28 mouse cellular contexts compared by ENCODE assay signal in the genomic region with DNA sequence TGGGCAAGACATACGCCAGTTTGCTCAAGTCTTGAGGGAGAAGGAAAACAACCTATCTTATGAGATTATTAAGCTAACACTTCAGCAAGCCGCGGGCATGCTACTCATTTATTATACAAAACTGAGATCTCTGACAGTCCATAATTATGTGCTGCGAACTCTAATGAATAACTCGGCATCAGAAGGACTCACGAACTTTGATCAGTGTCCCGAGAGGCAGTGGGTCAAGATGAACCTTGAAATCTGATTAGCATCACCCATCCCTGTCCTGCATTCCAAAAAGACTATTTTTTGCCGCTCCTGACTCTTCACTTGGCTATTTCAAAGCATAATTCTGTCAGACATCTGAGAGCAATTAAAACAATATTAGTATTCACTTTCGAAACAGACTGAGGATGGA.
DNase-seq lines count a peak whose midpoint lies in the region; ATAC-seq and TF ChIP-seq lines count a peak whose summit lies in the region.
"Had no signal": no experiment of that assay in that cellular context is flagged by ENCODE, and none has a peak within 500 bp of the region (broad histone marks: within the 10 kb centered on the region; RNA-seq: fewer than 3 reads in every experiment).

No protein-coding gene starts in this region.

- no peaks in the 10 kb centered on the region; the same call in 1 of the 2 replicates for H3K4me1 ChIP-seq in kidney, embryonic 16.5 days (ENCODE audit: insufficient read depth, low read length)
- H3K4me1 ChIP-seq in lung, embryonic 14.5 days (ENCODE audit: insufficient read depth): no peaks in the 10 kb centered on the region
- H3K4me1 ChIP-seq: forebrain, embryonic 12.5 days; liver, embryonic 12.5 days had no signal

- H3K9ac ChIP-seq in kidney, embryonic 16.5 days (replicated peaks; ENCODE audit: low read length): no peak overlapping the region
- no peak overlapping the region for H3K9ac ChIP-seq in lung, embryonic 14.5 days
- H3K9ac ChIP-seq: forebrain, embryonic 12.5 days; hindbrain, embryonic 13.5 days; liver, embryonic 12.5 days; liver, postnatal 0 days had no signal

- 63% methylated on average over 9 of the region's 9 CpGs for WGBS in kidney, embryonic 16.5 days
- 51% methylated on average over 9 of the region's 9 CpGs for WGBS in lung, embryonic 14.5 days

- peak; percentile 40 for DNase-seq in kidney, adult 18-20 months
- no peak for DNase-seq in lung, embryonic 14.5 days
- DNase-seq in lung, postnatal 10 days: no peak
- peak; percentile 67 for DNase-seq in brain, embryonic 14.5 days (ENCODE audit: low read depth)
- peak; percentile 47 to 69 for DNase-seq in kidney, postnatal 36 days
- DNase-seq: adrenal gland, postnatal 25 days; cerebellum, adult 18-20 months; cerebellum, postnatal 10 days; gastrocnemius, postnatal 25 days; heart, adult 18-20 months; heart, postnatal 4 days; layer of hippocampus, postnatal 36 days; left cerebral cortex, postnatal 4 days; liver, postnatal 0 days; right cerebral cortex, adult 18-20 months; spleen, adult 18-20 months; thymus, postnatal 14 days had no signal

- no peaks in the 10 kb centered on the region for H3K36me3 ChIP-seq in kidney, embryonic 16.5 days (ENCODE audit: insufficient read depth, low read length)
- H3K36me3 ChIP-seq in lung, embryonic 14.5 days (ENCODE audit: insufficient read depth): no peaks in the 10 kb centered on the region
- H3K36me3 ChIP-seq: forebrain, embryonic 12.5 days; hindbrain, embryonic 13.5 days; liver, embryonic 12.5 days had no signal

- H3K4me2 ChIP-seq in kidney, embryonic 16.5 days (replicated peaks; ENCODE audit: low read depth, low read length): no peak overlapping the region
- 0 out of 2 replicates have a peak overlapping the region, but pooled peaks have one; percentile 5 for H3K4me2 ChIP-seq in lung, embryonic 14.5 days
- H3K4me2 ChIP-seq: forebrain, embryonic 12.5 days; heart, embryonic 11.5 days; hindbrain, embryonic 13.5 days; liver, embryonic 12.5 days had no signal

- no peak overlapping the region for H3K4me3 ChIP-seq in kidney, embryonic 16.5 days (ENCODE audit: low read length)
- H3K4me3 ChIP-seq in lung, embryonic 14.5 days (ENCODE audit: low read depth, low read length): no peak overlapping the region
- H3K4me3 ChIP-seq: erythroblast, embryonic 14.5 days; forebrain, embryonic 12.5 days; hindbrain, embryonic 13.5 days; liver, embryonic 12.5 days had no signal

- no peak overlapping the region for H3K27ac ChIP-seq in kidney, embryonic 16.5 days (ENCODE audit: low read length)
- H3K27ac ChIP-seq in lung, embryonic 14.5 days (ENCODE audit: low read depth): no peak overlapping the region
- H3K27ac ChIP-seq: forebrain, embryonic 12.5 days; hindbrain, embryonic 13.5 days; liver, embryonic 12.5 days; macrophage had no signal

- no peak for ATAC-seq in kidney, embryonic 16.5 days (ENCODE audit: low FRiP score, low TSS enrichment)
- ATAC-seq in lung, embryonic 14.5 days (ENCODE audit: insufficient read depth): no peak
- ATAC-seq in megakaryocyte-erythroid progenitor cell, adult 5-6 weeks (replicated peaks; ENCODE audit: low FRiP score, low TSS enrichment, poor library complexity, severe bottlenecking): no peak
- ATAC-seq: CD4-positive, CD25-positive, alpha-beta regulatory T cell, adult 4 months; intestine, embryonic 16.5 days; liver, embryonic 12.5 days; liver, postnatal 0 days; lung, postnatal 0 days had no signal

- TF ChIP-seq POLR2A in brain, embryonic 14.5 days (IDR thresholded peaks at IDR 0.05; ENCODE audit: borderline replicate concordance, extremely low read depth, insufficient read depth, insufficient read length, poor library complexity, severe bottlenecking): no peak

- H3K9me3 ChIP-seq in kidney, embryonic 16.5 days (ENCODE audit: low read length): no peaks in the 10 kb centered on the region
- no peaks in the 10 kb centered on the region for H3K9me3 ChIP-seq in lung, embryonic 14.5 days (ENCODE audit: low read depth, low read length)
- H3K9me3 ChIP-seq: forebrain, embryonic 12.5 days; hindbrain, embryonic 13.5 days; liver, embryonic 12.5 days had no signal

- TF ChIP-seq CTCF in lung, embryonic 14.5 days (IDR thresholded peaks at IDR 0.05; ENCODE audit: low read depth): no peak
- no peak for TF ChIP-seq CTCF in brain, embryonic 14.5 days (IDR thresholded peaks at IDR 0.05; ENCODE audit: borderline replicate concordance, extremely low read depth, insufficient read depth, insufficient read length)

- no peaks in the 10 kb centered on the region for H3K27me3 ChIP-seq in kidney, embryonic 16.5 days (ENCODE audit: insufficient read depth, low read length)
- H3K27me3 ChIP-seq in lung, embryonic 14.5 days (ENCODE audit: insufficient read depth, low read length): no peaks in the 10 kb centered on the region
- H3K27me3 ChIP-seq: forebrain, embryonic 12.5 days; hindbrain, embryonic 13.5 days; liver, embryonic 12.5 days had no signal

Comparison
In these comparisons a context has a peak if more than half of its experiments do, and no peak if none do; other contexts are left out.
1. DNase-seq: peak in kidney, adult 18-20 months (single experiment), brain, embryonic 14.5 days (single experiment) and kidney, postnatal 36 days (2 of 2); none in lung, embryonic 14.5 days (single experiment) and lung, postnatal 10 days (single experiment).